Mouse (Mus musculus): Measurements from ENCODE around the gene Ldb2. TPM values are rescaled to one million over a fixed set of nuclear protein-coding genes. Genes with fewer than 3 reads are reported as not detected.
A peak's percentile ranks its signal among the peaks of the same experiment; 100 is the strongest.

Gene Ldb2
- total and polyA plus RNA-seq, 3 experiments: 7.3 to 15.1 (median 7.6) TPM

GRCm38 (mm10) chr5:44659651-44660050 lies 139.8 kb downstream of the Ldb2 start:
- TF ChIP-seq EP300 (IDR thresholded peaks at IDR 0.05; ENCODE audit: insufficient read depth, low read depth, low read length) (no peak), CTCF (IDR thresholded peaks at IDR 0.05) (no peak), POLR2A (IDR thresholded peaks at IDR 0.05; ENCODE audit: insufficient read depth, low read depth, low read length) (no peak)
- DNase-seq: no peak
- H3K4me3 ChIP-seq: no peak overlapping the region
- no peaks in the 10 kb centered on the region for H3K79me2 ChIP-seq (replicated peaks; ENCODE audit: control insufficient read depth, insufficient read depth, low read length)
- WGBS: 84% methylated on average over 11 of the region's 11 CpGs
- no peaks in the 10 kb centered on the region for H3K27me3 ChIP-seq (ENCODE audit: control insufficient read depth, insufficient read depth, low read length)
- H3K27ac ChIP-seq: no peak overlapping the region
- no peaks in the 10 kb centered on the region for H3K4me1 ChIP-seq (ENCODE audit: control insufficient read depth, insufficient read depth, low read length)
- no peaks in the 10 kb centered on the region for H3K36me3 ChIP-seq (ENCODE audit: control insufficient read depth, insufficient read depth, low read length)
- H3K9ac ChIP-seq (ENCODE audit: low read depth, low read length): no peak overlapping the region
- intact Hi-C loops (cut with DNase I): no loop called here

GRCm38 (mm10) chr5:44656707-44657106 lies 142.8 kb downstream of the Ldb2 start:
- H3K4me1 ChIP-seq (ENCODE audit: control insufficient read depth, insufficient read depth, low read length): no peaks in the 10 kb centered on the region
- no peak for TF ChIP-seq EP300 (IDR thresholded peaks at IDR 0.05; ENCODE audit: insufficient read depth, low read depth, low read length)
- no peak for TF ChIP-seq POLR2A (IDR thresholded peaks at IDR 0.05; ENCODE audit: insufficient read depth, low read depth, low read length)
- TF ChIP-seq CTCF (IDR thresholded peaks at IDR 0.05): peak; percentile 33
- H3K9ac ChIP-seq (ENCODE audit: low read depth, low read length): no peak overlapping the region
- H3K27me3 ChIP-seq (ENCODE audit: control insufficient read depth, insufficient read depth, low read length): no peaks in the 10 kb centered on the region
- WGBS: 94% methylated on average over 1 of the region's 1 CpGs
- no peaks in the 10 kb centered on the region for H3K79me2 ChIP-seq (replicated peaks; ENCODE audit: control insufficient read depth, insufficient read depth, low read length)
- no peak overlapping the region for H3K4me3 ChIP-seq
- H3K27ac ChIP-seq: no peak overlapping the region
- H3K36me3 ChIP-seq (ENCODE audit: control insufficient read depth, insufficient read depth, low read length): no peaks in the 10 kb centered on the region
- intact Hi-C loops (cut with DNase I): no loop called here
- no peak for DNase-seq

GRCm38 (mm10) chr5:44654403-44654802 lies 145.1 kb downstream of the Ldb2 start:
- intact Hi-C loops (cut with DNase I): no loop called here
- H3K4me1 ChIP-seq (ENCODE audit: control insufficient read depth, insufficient read depth, low read length): no peaks in the 10 kb centered on the region
- TF ChIP-seq POLR2A (IDR thresholded peaks at IDR 0.05; ENCODE audit: insufficient read depth, low read depth, low read length) (no peak), EP300 (IDR thresholded peaks at IDR 0.05; ENCODE audit: insufficient read depth, low read depth, low read length) (no peak), CTCF (IDR thresholded peaks at IDR 0.05) (no peak)
- DNase-seq: no peak
- H3K27ac ChIP-seq: no peak overlapping the region
- no peaks in the 10 kb centered on the region for H3K79me2 ChIP-seq (replicated peaks; ENCODE audit: control insufficient read depth, insufficient read depth, low read length)
- H3K36me3 ChIP-seq (ENCODE audit: control insufficient read depth, insufficient read depth, low read length): no peaks in the 10 kb centered on the region
- 51% methylated on average over 9 of the region's 9 CpGs for WGBS
- no peaks in the 10 kb centered on the region for H3K27me3 ChIP-seq (ENCODE audit: control insufficient read depth, insufficient read depth, low read length)
- no peak overlapping the region for H3K4me3 ChIP-seq
- no peak overlapping the region for H3K9ac ChIP-seq (ENCODE audit: low read depth, low read length)

GRCm38 (mm10) chr5:44646842-44647190 lies 152.7 kb downstream of the Ldb2 start:
- Histone ChIP-seq H3K4me3 (no peak overlapping the region), H3K36me3 (ENCODE audit: control insufficient read depth, insufficient read depth, low read length) (no peaks in the 10 kb centered on the region)
- no peak for DNase-seq

GRCm38 (mm10) chr5:44645952-44646841 lies 153.3 kb downstream of the Ldb2 start:
- intact Hi-C loops (cut with DNase I): no loop called here
- Histone ChIP-seq H3K9ac (ENCODE audit: low read depth, low read length) (no peak overlapping the region), H3K79me2 (replicated peaks; ENCODE audit: control insufficient read depth, insufficient read depth, low read length) (no peaks in the 10 kb centered on the region), H3K4me1 (ENCODE audit: control insufficient read depth, insufficient read depth, low read length) (no peaks in the 10 kb centered on the region), H3K36me3 (ENCODE audit: control insufficient read depth, insufficient read depth, low read length) (no peaks in the 10 kb centered on the region), H3K27me3 (ENCODE audit: control insufficient read depth, insufficient read depth, low read length) (no peaks in the 10 kb centered on the region), H3K4me3 (no peak overlapping the region), H3K27ac (no peak overlapping the region)
- 68% methylated on average over 4 of the region's 4 CpGs for WGBS
- no peak for DNase-seq
- no peak for TF ChIP-seq EP300 (IDR thresholded peaks at IDR 0.05; ENCODE audit: insufficient read depth, low read depth, low read length)
- TF ChIP-seq POLR2A (IDR thresholded peaks at IDR 0.05; ENCODE audit: insufficient read depth, low read depth, low read length): no peak

More at GRCm38 (mm10) chr5:44646842-44647190, 152.7 kb downstream of the Ldb2 start:
- TF ChIP-seq EP300 (IDR thresholded peaks at IDR 0.05; ENCODE audit: insufficient read depth, low read depth, low read length) (no peak), CTCF (IDR thresholded peaks at IDR 0.05) (no peak), POLR2A (IDR thresholded peaks at IDR 0.05; ENCODE audit: insufficient read depth, low read depth, low read length) (no peak)
- WGBS: 52% methylated on average over 2 of the region's 2 CpGs
- intact Hi-C loops (cut with DNase I): no loop called here
- Histone ChIP-seq H3K4me1 (ENCODE audit: control insufficient read depth, insufficient read depth, low read length) (no peaks in the 10 kb centered on the region), H3K79me2 (replicated peaks; ENCODE audit: control insufficient read depth, insufficient read depth, low read length) (no peaks in the 10 kb centered on the region), H3K27ac (no peak overlapping the region), H3K9ac (ENCODE audit: low read depth, low read length) (no peak overlapping the region), H3K27me3 (ENCODE audit: control insufficient read depth, insufficient read depth, low read length) (no peaks in the 10 kb centered on the region)

- TF ChIP-seq CTCF (IDR thresholded peaks at IDR 0.05): no peak
- TF ChIP-seq EP300 (IDR thresholded peaks at IDR 0.05; ENCODE audit: insufficient read depth, low read depth, low read length): no peak
- TF ChIP-seq POLR2A (IDR thresholded peaks at IDR 0.05; ENCODE audit: insufficient read depth, low read depth, low read length): no peak
- Histone ChIP-seq H3K4me1 (ENCODE audit: control insufficient read depth, insufficient read depth, low read length) (no peaks in the 10 kb centered on the region), H3K9ac (ENCODE audit: low read depth, low read length) (no peak overlapping the region), H3K27ac (no peak overlapping the region), H3K79me2 (replicated peaks; ENCODE audit: control insufficient read depth, insufficient read depth, low read length) (no peaks in the 10 kb centered on the region), H3K27me3 (ENCODE audit: control insufficient read depth, insufficient read depth, low read length) (no peaks in the 10 kb centered on the region), H3K4me3 (no peak overlapping the region), H3K36me3 (ENCODE audit: control insufficient read depth, insufficient read depth, low read length) (no peaks in the 10 kb centered on the region)
- 88% methylated on average over 3 of the region's 3 CpGs for WGBS
- no peak for DNase-seq
- intact Hi-C loops (cut with DNase I): no loop called here
Observed at GRCm38 (mm10) chr5:44643079-44643478, 156.4 kb downstream of the Ldb2 start.
